Mouse (Mus musculus) CH12.LX (cell line): Measurements from ENCODE around the gene Usp49.

ENCODE experiments used
- BHLHE40 ChIP-seq: IDR thresholded peaks from 2 replicates; pipeline ENCODE4 v1.6.1; 2011; ENCODE audit warnings: mild to moderate bottlenecking, low read depth, low read length, improper control_type of control experiment
- CTCF ChIP-seq, 2 experiments: IDR thresholded peaks in 1 of 2; conservative IDR thresholded peaks in 1 of 2; 2 replicates each; pipeline ENCODE4 v1.5.1; 2011 to 2012; ENCODE audit warnings: low read depth in 2 of 2, low read length in 2 of 2, improper control_type of control experiment in 1 of 2, inconsistent platforms in 1 of 2, mild to moderate bottlenecking in 1 of 2, moderate library complexity in 1 of 2

DNA sequence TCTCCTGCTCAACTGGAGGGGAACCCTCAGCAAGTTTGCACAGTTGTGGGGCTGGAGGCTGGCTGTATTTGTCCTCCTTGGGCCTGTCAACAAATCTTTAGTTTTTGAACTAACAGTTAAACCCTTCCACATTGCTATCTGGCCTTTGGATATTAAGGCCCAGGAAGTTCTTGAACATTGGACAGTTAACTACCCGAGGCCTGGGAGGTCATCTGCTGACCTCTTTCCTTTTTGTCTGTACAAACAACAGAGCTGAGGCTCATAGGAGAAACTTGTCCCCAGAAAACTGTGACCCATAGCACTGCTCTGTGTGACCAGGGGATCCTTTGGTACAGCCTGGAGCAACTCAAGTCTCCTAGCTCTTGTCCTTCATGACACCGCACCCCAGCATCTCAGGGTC lies 68.6 kb downstream of the Usp49 start:
- TF ChIP-seq BHLHE40 = no peak
- TF ChIP-seq CTCF (conservative IDR thresholded peaks at IDR 0.05 in 1 of 2, IDR thresholded peaks at IDR 0.05 in 1 of 2; ENCODE audit: low read depth in 2 of 2, low read length in 2 of 2) = no peak
